Mouse (Mus musculus) heart, embryonic 14.5 days (tissue): ENCODE measurements at regions not wholly inside any gene's neighbourhood (a gene's known extent, or its start where the extent isn't known, plus 50 kb on each side); places are given as distances from the start of the nearest gene placed in this dataset.
A peak's percentile ranks its signal among the peaks of the same experiment; 100 is the strongest.

ENCODE experiments used
- ATAC-seq: fragments of 200-750 bp; cut with Nextera tagmentation; 2 replicates; pipeline ENCODE4 v1.8.0; 2017; ENCODE audit warnings: low read depth, moderate TSS enrichment; ENCODE audit not compliant: insufficient number of reproducible peaks, insufficient read depth, low FRiP score
- H3K27ac ChIP-seq, 2 experiments: fragments of 200-500 bp in 1 of 2; fragments of 300-500 bp in 1 of 2; sonication (generic) in 1 of 2; replicated peaks in 1 of 2; 2 replicates each; pipeline ENCODE4 v1.5.1; 2012 to 2014; ENCODE audit warnings: low read depth in 2 of 2, low read length in 2 of 2, control low read depth in 1 of 2, mild to moderate bottlenecking in 1 of 2, mixed read lengths in 1 of 2; ENCODE audit not compliant: control insufficient read depth in 1 of 2, insufficient read depth in 1 of 2
- H3K27me3 ChIP-seq: fragments of 300-500 bp; sonication (generic); 2 replicates; pipeline ENCODE4 v1.6.1; 2014; ENCODE audit warnings: mild to moderate bottlenecking, low read length, control low read depth; ENCODE audit not compliant: control insufficient read depth, insufficient read depth
- H3K36me3 ChIP-seq: fragments of 300-500 bp; sonication (generic); 2 replicates; pipeline ENCODE4 v1.6.1; 2014; ENCODE audit warnings: mild to moderate bottlenecking, control low read depth, low read length, mixed read lengths; ENCODE audit not compliant: control insufficient read depth, insufficient read depth
- H3K4me1 ChIP-seq, 2 experiments: fragments of 200-500 bp in 1 of 2; fragments of 300-500 bp in 1 of 2; sonication (generic) in 1 of 2; 2 replicates each; pipeline ENCODE4 v1.6.1; 2012 to 2014; ENCODE audit warnings: low read length in 2 of 2, control low read depth in 1 of 2, mixed read lengths in 1 of 2; ENCODE audit not compliant: control insufficient read depth in 2 of 2, insufficient read depth in 2 of 2
- H3K4me2 ChIP-seq: fragments of 300-500 bp; sonication (generic); 2 replicates; pipeline ENCODE4 v1.6.1; 2014; ENCODE audit warnings: mild to moderate bottlenecking, low read length
- H3K4me3 ChIP-seq, 2 experiments: fragments of 200-500 bp in 1 of 2; fragments of 300-500 bp in 1 of 2; sonication (generic) in 1 of 2; 2 replicates each; pipeline ENCODE4 v1.5.1; 2012 to 2014; ENCODE audit warnings: low read length in 2 of 2, mild to moderate bottlenecking in 2 of 2, control low read depth in 1 of 2, low read depth in 1 of 2, moderate library complexity in 1 of 2; ENCODE audit not compliant: control insufficient read depth in 1 of 2, insufficient read depth in 1 of 2
- H3K9ac ChIP-seq: fragments of 300-500 bp; sonication (generic); 2 replicates; pipeline ENCODE4 v1.6.1; 2014; ENCODE audit warnings: mild to moderate bottlenecking, low read length
- H3K9me3 ChIP-seq: fragments of 300-500 bp; sonication (generic); 2 replicates; pipeline ENCODE4 v1.6.1; 2016; ENCODE audit warnings: low read length, control low read depth; ENCODE audit not compliant: control insufficient read depth
- WGBS: fragments of 180-500 bp; shearing (Covaris S2); extraction: QIAGEN DNeasy Blood & Tissue Kit; methylation state at CpG from one replicate; pipeline ENCODE4 v1.1.7; 2014; 5-methylcytosine and 5-hydroxymethylcytosine counted together

DNA sequence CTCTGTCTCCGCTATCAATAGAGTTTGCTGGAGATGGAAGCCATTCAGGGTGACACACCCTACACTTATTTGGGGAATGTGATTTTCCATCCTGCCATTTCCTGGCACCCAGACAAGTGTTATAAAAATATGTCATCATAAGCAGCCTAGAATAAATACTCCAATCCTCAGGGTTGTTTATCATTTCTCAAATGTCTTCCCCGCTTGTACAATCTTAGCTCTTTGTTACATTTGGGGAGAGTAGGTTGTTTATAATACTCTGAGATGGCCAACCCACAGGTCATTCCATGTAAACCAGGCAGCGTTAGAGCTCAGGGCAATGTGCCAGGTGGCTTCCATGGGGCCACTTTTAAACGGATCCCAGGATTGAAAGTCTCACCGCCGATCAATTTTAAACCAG, 454.8 kb upstream of the Gm765 start:
- no peaks in the 10 kb centered on the region for H3K36me3 ChIP-seq
- peak overlapping the region in 1 of 2 experiments; percentile 48; a peak in 1 of 4 replicates for H3K27ac ChIP-seq
- no peak for ATAC-seq
- peaks cover 2 to 13% of the 10 kb centered on the region in 2 experiments; a peak in 3 of 4 replicates for H3K4me1 ChIP-seq
- no peaks in the 10 kb centered on the region for H3K27me3 ChIP-seq
- no peak overlapping the region for H3K4me3 ChIP-seq
- WGBS, result 51% methylated on average over 6 of the region's 6 CpGs
- H3K4me2 ChIP-seq, result no peak overlapping the region
- no peaks in the 10 kb centered on the region for H3K9me3 ChIP-seq
- no peak overlapping the region for H3K9ac ChIP-seq

DNA sequence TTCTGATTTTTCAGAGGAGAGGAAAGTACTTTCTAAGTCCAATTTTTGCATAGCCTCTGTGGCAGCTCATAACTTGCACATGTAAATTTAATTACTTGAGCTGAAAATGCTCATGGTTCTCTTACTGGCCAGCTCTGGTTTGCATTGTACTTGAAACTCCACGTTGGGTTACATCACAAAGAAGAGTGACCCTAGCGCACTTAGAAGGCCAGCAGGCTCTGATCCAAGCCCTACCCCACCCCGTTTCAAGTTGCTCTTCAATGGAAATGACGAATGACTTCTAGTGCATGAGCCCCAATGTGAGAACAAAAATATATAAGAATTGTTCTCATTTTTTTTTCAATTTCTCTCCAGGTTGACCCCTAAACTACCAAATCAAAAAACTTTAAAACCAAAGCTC, 454.1 kb upstream of the Gm765 start:
- Histone ChIP-seq H3K27ac (no peak overlapping the region), H3K27me3 (no peaks in the 10 kb centered on the region), H3K4me1 (peaks cover 2 to 13% of the 10 kb centered on the region in 2 experiments; a peak in 3 of 4 replicates), H3K4me3 (no peak overlapping the region), H3K4me2 (no peak overlapping the region), H3K36me3 (no peaks in the 10 kb centered on the region), H3K9ac (no peak overlapping the region), H3K9me3 (no peaks in the 10 kb centered on the region)
- WGBS, result 73% methylated on average over 4 of the region's 4 CpGs
- ATAC-seq, result no peak

DNA sequence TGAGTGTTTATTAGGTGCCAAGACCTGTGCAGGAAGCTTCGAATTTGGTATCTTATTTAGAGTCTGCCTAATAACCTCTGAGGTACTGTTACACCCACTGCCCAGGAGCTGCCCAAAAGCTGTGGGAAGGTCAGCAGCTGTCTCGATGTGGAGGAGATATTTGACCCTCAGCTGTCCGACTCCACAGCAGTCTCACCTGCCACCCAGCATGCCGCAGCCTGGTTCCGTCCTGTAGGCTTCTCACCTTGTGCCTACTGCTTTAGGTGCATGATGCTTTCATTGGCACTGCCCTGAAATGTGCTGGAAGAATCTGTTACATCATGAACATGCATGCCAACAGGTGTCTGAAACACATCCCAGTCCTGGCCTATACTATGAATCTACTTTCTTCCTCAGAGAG, 444.9 kb upstream of the Gm765 start:
- 66% methylated on average over 5 of the region's 5 CpGs for WGBS
- no peak overlapping the region for H3K9ac ChIP-seq
- H3K27me3 ChIP-seq, result no peaks in the 10 kb centered on the region
- no peaks in the 10 kb centered on the region for H3K9me3 ChIP-seq
- H3K36me3 ChIP-seq, result no peaks in the 10 kb centered on the region
- H3K27ac ChIP-seq, result no peak overlapping the region
- no peaks in the 10 kb centered on the region for H3K4me1 ChIP-seq
- H3K4me3 ChIP-seq, result no peak overlapping the region
- H3K4me2 ChIP-seq, result no peak overlapping the region
- no peak for ATAC-seq

DNA sequence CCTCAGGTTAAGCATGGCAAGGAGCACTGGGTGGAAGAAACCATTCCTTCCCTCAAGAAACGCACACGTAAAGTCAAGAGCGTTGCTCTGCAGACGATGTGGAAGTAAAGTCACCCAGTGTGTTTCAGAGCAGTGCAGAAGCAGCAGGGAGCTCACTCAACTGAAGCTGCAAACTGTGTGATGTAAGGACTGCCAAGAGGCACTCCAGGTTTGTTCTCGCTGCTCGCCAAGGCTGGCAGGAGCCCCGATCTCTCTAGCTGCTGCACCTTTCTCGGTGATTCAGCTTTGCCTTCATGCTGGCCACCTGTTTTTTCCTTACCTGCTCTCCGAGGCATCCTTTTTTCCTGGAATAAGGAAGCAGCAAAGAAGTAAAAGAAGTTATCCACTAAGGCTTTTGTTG, 439.5 kb upstream of the Gm765 start:
- Histone ChIP-seq H3K9me3 (no peaks in the 10 kb centered on the region), H3K4me2 (no peak overlapping the region), H3K9ac (no peak overlapping the region), H3K4me1 (no peaks in the 10 kb centered on the region), H3K36me3 (no peaks in the 10 kb centered on the region), H3K4me3 (no peak overlapping the region), H3K27ac (no peak overlapping the region), H3K27me3 (no peaks in the 10 kb centered on the region)
- no peak for ATAC-seq
- WGBS, result 82% methylated on average over 9 of the region's 9 CpGs

DNA sequence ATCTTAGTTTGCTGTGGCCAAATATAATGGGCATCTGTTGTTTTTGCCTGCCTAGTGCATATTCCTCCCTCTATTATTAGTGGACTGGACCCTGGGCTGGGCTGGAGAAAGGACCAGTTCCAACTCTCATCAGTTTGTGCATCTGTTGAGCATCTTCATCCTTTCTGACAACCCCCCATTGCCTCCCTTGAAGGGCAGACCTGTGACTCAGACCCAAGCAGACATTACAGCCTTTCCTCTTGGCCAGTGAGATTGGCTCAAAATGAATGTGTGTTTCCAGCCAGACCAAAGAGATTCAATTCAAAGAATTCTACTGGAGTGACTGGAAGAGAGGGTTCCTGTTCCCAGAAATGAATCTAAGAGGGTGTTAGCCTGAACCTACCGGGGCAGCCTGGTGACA, 433.2 kb upstream of the Gm765 start:
- Histone ChIP-seq H3K36me3 (no peaks in the 10 kb centered on the region), H3K9ac (no peak overlapping the region), H3K27ac (no peak overlapping the region), H3K4me1 (no peaks in the 10 kb centered on the region), H3K9me3 (no peaks in the 10 kb centered on the region), H3K4me2 (no peak overlapping the region), H3K4me3 (no peak overlapping the region), H3K27me3 (no peaks in the 10 kb centered on the region)
- WGBS, result 91% methylated on average over 1 of the region's 1 CpGs
- no peak for ATAC-seq

DNA sequence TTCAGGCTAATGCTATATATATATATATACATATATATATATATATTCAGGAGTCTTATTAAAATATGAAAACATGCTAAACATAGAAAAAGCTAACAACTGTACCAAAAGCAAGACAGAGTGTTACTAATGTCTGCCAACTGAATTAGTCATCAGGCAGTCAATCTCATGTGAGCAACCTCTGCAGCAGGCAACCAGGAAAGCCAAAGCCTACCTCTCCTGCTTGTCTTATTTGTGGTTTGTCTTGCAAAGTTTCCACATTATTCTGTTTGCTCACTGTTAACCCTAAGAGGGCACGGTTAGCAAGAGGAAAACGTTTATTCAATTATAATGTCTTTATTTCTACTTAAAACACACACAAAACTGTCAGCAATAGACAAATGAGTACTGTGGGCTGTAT, 427.4 kb upstream of the Gm765 start:
- Histone ChIP-seq H3K4me1 (no peaks in the 10 kb centered on the region), H3K36me3 (no peaks in the 10 kb centered on the region), H3K9me3 (no peaks in the 10 kb centered on the region), H3K4me3 (no peak overlapping the region), H3K9ac (no peak overlapping the region), H3K4me2 (no peak overlapping the region), H3K27me3 (no peaks in the 10 kb centered on the region), H3K27ac (no peak overlapping the region)
- no peak for ATAC-seq
- 61% methylated on average over 2 of the region's 2 CpGs for WGBS

DNA sequence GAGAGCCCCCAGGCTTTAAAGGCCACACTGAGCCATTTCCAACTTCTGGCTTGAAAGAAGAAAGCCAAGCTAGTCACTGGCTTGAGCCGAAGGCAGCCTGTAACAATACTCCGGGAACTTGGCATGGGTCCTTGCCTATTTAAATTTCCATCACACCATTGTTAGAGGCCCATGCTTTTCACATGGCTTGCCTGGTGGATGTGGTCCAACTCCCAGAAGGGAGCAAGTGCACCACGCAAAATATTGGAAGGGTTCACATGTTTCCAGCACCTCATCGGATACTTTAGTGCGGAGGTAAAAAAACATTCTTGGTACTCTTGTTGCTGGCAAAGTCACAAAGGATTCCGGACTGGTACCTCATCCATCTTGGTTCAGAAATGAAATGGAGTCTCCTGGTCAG, 426.8 kb upstream of the Gm765 start:
- H3K27ac ChIP-seq, result no peak overlapping the region
- no peak for ATAC-seq
- 81% methylated on average over 6 of the region's 6 CpGs for WGBS

DNA sequence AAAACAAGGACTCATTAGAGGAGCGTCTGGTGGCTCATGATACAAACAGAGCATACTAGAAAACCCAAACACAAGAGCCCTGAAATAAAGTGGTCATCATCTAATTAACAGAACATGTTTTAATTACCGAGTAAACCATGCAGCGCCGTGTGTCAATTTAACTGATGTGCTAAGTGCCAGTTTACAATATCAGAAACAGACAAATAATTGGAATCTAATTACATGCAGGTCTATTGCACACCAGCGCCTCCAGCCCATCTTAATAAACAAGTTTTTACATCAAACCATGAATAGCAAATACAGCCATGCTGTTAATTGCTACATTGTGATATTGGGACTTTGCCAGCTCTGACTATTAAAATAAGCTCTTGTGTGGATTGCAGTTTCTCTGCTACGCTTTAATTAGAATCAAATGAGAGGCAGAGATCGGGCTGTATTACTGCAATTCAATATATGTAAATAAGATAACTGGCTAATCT, 425.3 kb upstream of the Gm765 start:
- WGBS, result 82% methylated on average over 7 of the region's 7 CpGs
- ATAC-seq, result no peak
- Histone ChIP-seq H3K4me2 (no peak overlapping the region), H3K27me3 (no peaks in the 10 kb centered on the region), H3K4me1 (no peaks in the 10 kb centered on the region), H3K4me3 (no peak overlapping the region), H3K27ac (no peak overlapping the region), H3K9me3 (no peaks in the 10 kb centered on the region), H3K36me3 (no peaks in the 10 kb centered on the region), H3K9ac (no peak overlapping the region)

More for the DNA sequence above, 426.8 kb upstream of the Gm765 start:
- Histone ChIP-seq H3K36me3 (no peaks in the 10 kb centered on the region), H3K4me2 (no peak overlapping the region), H3K9ac (no peak overlapping the region), H3K27me3 (no peaks in the 10 kb centered on the region), H3K9me3 (no peaks in the 10 kb centered on the region), H3K4me1 (no peaks in the 10 kb centered on the region), H3K4me3 (no peak overlapping the region)
